ENCODE assay signal across 14 mouse cellular contexts in the genomic region with DNA sequence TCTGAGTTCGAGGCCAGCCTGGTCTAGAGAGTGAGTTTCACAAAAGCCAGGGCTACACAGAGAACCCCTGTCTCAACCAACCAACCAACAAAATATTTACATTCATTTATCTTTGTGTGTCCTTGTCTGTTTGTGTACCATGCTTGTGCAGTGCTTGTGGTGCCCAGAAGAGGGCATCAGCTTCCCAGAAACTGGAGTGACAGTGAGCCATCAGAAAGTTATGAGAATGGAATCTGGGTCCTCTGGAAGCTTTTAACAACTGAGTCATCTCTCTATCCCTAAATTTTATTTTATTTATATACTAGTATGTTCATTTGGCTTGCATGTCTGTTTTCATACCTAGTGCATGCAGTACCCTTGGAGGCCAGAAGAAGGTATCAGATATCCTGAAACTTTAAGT. TPM values are rescaled to one million over a fixed set of nuclear protein-coding genes. Genes with fewer than 3 reads are reported as not detected.
DNase-seq lines count a peak whose midpoint lies in the region; ATAC-seq and TF ChIP-seq lines count a peak whose summit lies in the region.
"Had no signal": no experiment of that assay in that cellular context is flagged by ENCODE, and none has a peak within 500 bp of the region (broad histone marks: within the 10 kb centered on the region; RNA-seq: fewer than 3 reads in every experiment).

No protein-coding gene starts in this region.

- H3K9me3 ChIP-seq in midbrain, postnatal 0 days (ENCODE audit: low read length), result no peaks in the 10 kb centered on the region
- no peaks in the 10 kb centered on the region for H3K9me3 ChIP-seq in midbrain, embryonic 16.5 days (replicated peaks; ENCODE audit: control insufficient read depth, low read length, poor library complexity, severe bottlenecking)
- H3K9me3 ChIP-seq in heart, embryonic 12.5 days (replicated peaks), result no peaks in the 10 kb centered on the region
- H3K9me3 ChIP-seq: embryonic facial prominence, embryonic 15.5 days; limb, embryonic 12.5 days; midbrain, embryonic 15.5 days had no signal

- intact Hi-C loops in heart, adult 2 months (cut with DNase I), result loop anchor here (5.0 kb wide), 1 partner anchor 90 kb away; a partner anchor contains a TSS
- intact Hi-C loops in heart, postnatal 25 days (cut with DNase I), result loop anchor here (10.0 kb wide), 1 partner anchor 88 kb away; a partner anchor contains a TSS

- 87% methylated on average over 1 of the region's 1 CpGs for WGBS in heart, adult 2 months
- 94% methylated on average over 1 of the region's 1 CpGs for WGBS in midbrain, postnatal 0 days
- 96% methylated on average over 1 of the region's 1 CpGs for WGBS in midbrain, embryonic 16.5 days
- 88% methylated on average over 1 of the region's 1 CpGs for WGBS in bone marrow, adult 2 months
- WGBS in heart, embryonic 12.5 days, result 90% methylated on average over 1 of the region's 1 CpGs

- H3K36me3 ChIP-seq in heart, adult 2 months (ENCODE audit: control insufficient read depth, insufficient read depth, low read length), result no peaks in the 10 kb centered on the region
- H3K36me3 ChIP-seq in midbrain, postnatal 0 days (ENCODE audit: insufficient read depth, low read length), result no peaks in the 10 kb centered on the region
- H3K36me3 ChIP-seq in midbrain, embryonic 16.5 days (ENCODE audit: control insufficient read depth, insufficient read depth, low read length), result no peaks in the 10 kb centered on the region
- 0 out of 2 replicates have a peak, but pooled peaks cover under 1% of the 10 kb centered on the region for H3K36me3 ChIP-seq in heart, embryonic 12.5 days
- H3K36me3 ChIP-seq: midbrain, embryonic 15.5 days had no signal

- H3K4me3 ChIP-seq in heart, adult 2 months, result no peak overlapping the region
- no peak overlapping the region for H3K4me3 ChIP-seq in midbrain, postnatal 0 days (ENCODE audit: low read depth, low read length)
- no peak overlapping the region for H3K4me3 ChIP-seq in midbrain, embryonic 16.5 days (ENCODE audit: low read depth, low read length)
- H3K4me3 ChIP-seq in bone marrow, adult 2 months (replicated peaks; ENCODE audit: control insufficient read depth, low read depth, low read length), result no peak overlapping the region
- H3K4me3 ChIP-seq in heart, embryonic 12.5 days, result no peak overlapping the region
- H3K4me3 ChIP-seq: embryonic facial prominence, embryonic 15.5 days; limb, embryonic 12.5 days; midbrain, embryonic 15.5 days had no signal

- peak; percentile 43 for TF ChIP-seq CTCF in heart, adult 2 months (IDR thresholded peaks at IDR 0.05)
- TF ChIP-seq CTCF in midbrain, postnatal 0 days (IDR thresholded peaks at IDR 0.05), result peak; percentile 35
- peak; percentile 46; the same call in 1 of the 2 replicates for TF ChIP-seq CTCF in bone marrow, adult 2 months (IDR thresholded peaks at IDR 0.05; ENCODE audit: control insufficient read depth, insufficient read depth, low read length)

- TF ChIP-seq POLR2A in heart, adult 2 months (IDR thresholded peaks at IDR 0.05; ENCODE audit: insufficient read depth, low read depth, low read length), result no peak
- no peak for TF ChIP-seq POLR2A in bone marrow, adult 2 months (IDR thresholded peaks at IDR 0.05; ENCODE audit: borderline replicate concordance, control insufficient read depth, low read depth, low read length)

- H3K27me3 ChIP-seq in heart, adult 2 months (ENCODE audit: control insufficient read depth, insufficient read depth, low read length), result no peaks in the 10 kb centered on the region
- no peaks in the 10 kb centered on the region for H3K27me3 ChIP-seq in midbrain, postnatal 0 days (ENCODE audit: insufficient read depth, low read length)
- H3K27me3 ChIP-seq in midbrain, embryonic 16.5 days (ENCODE audit: control insufficient read depth, insufficient read depth, low read depth, low read length), result no peaks in the 10 kb centered on the region
- H3K27me3 ChIP-seq in heart, embryonic 12.5 days (replicated peaks), result no peaks in the 10 kb centered on the region
- H3K27me3 ChIP-seq: embryonic facial prominence, embryonic 15.5 days; limb, embryonic 12.5 days; midbrain, embryonic 15.5 days had no signal

- no peak for ATAC-seq in midbrain, postnatal 0 days (ENCODE audit: low FRiP score)
- no peak for ATAC-seq in midbrain, embryonic 16.5 days
- no peak for ATAC-seq in heart, embryonic 12.5 days (ENCODE audit: insufficient number of reproducible peaks, low FRiP score)
- ATAC-seq: midbrain, embryonic 15.5 days had no signal

- no peak for TF ChIP-seq EP300 in heart, adult 2 months (IDR thresholded peaks at IDR 0.05; ENCODE audit: insufficient read depth, low read depth, low read length)

- no peak overlapping the region for H3K9ac ChIP-seq in heart, adult 2 months (ENCODE audit: low read depth, low read length)
- H3K9ac ChIP-seq in midbrain, postnatal 0 days (replicated peaks; ENCODE audit: low read length, poor library complexity, severe bottlenecking), result no peak overlapping the region
- H3K9ac ChIP-seq in midbrain, embryonic 16.5 days (ENCODE audit: low read depth, low read length), result no peak overlapping the region
- no peak overlapping the region for H3K9ac ChIP-seq in heart, embryonic 12.5 days
- H3K9ac ChIP-seq: embryonic facial prominence, embryonic 15.5 days; limb, embryonic 12.5 days; midbrain, embryonic 15.5 days had no signal

- H3K4me2 ChIP-seq in midbrain, postnatal 0 days (ENCODE audit: low read depth, low read length, poor library complexity, severe bottlenecking), result no peak overlapping the region
- no peak overlapping the region for H3K4me2 ChIP-seq in midbrain, embryonic 16.5 days (ENCODE audit: low read length)
- no peak overlapping the region for H3K4me2 ChIP-seq in heart, embryonic 12.5 days
- H3K4me2 ChIP-seq: embryonic facial prominence, embryonic 15.5 days; limb, embryonic 12.5 days; midbrain, embryonic 15.5 days had no signal

- no peaks in the 10 kb centered on the region for H3K79me2 ChIP-seq in heart, adult 2 months (replicated peaks; ENCODE audit: control insufficient read depth, insufficient read depth, low read length)

- H3K27ac ChIP-seq in heart, adult 2 months, result no peak overlapping the region
- H3K27ac ChIP-seq in midbrain, postnatal 0 days (ENCODE audit: low read depth, low read length), result no peak overlapping the region
- H3K27ac ChIP-seq in midbrain, embryonic 16.5 days (ENCODE audit: low read length), result no peak overlapping the region
- H3K27ac ChIP-seq in bone marrow, adult 2 months (ENCODE audit: control insufficient read depth, insufficient read depth, low read depth, low read length, poor library complexity), result no peak overlapping the region
- no peak overlapping the region for H3K27ac ChIP-seq in heart, embryonic 12.5 days (ENCODE audit: poor library complexity, severe bottlenecking)
- H3K27ac ChIP-seq: embryonic facial prominence, embryonic 15.5 days; limb, embryonic 12.5 days; midbrain, embryonic 15.5 days had no signal

- peaks cover 3% of the 10 kb centered on the region; the same call in 1 of the 2 replicates for H3K4me1 ChIP-seq in heart, adult 2 months (ENCODE audit: control insufficient read depth, insufficient read depth, low read length)
- H3K4me1 ChIP-seq in midbrain, postnatal 0 days (ENCODE audit: insufficient read depth, low read length), result peaks cover 12% of the 10 kb centered on the region
- peaks cover 14% of the 10 kb centered on the region for H3K4me1 ChIP-seq in midbrain, embryonic 16.5 days (ENCODE audit: control insufficient read depth, insufficient read depth, low read length)
- peaks cover 1% of the 10 kb centered on the region for H3K4me1 ChIP-seq in bone marrow, adult 2 months (ENCODE audit: control insufficient read depth, insufficient read depth, low read length)
- H3K4me1 ChIP-seq in heart, embryonic 12.5 days (replicated peaks), result peaks cover 15% of the 10 kb centered on the region

- DNase-seq in heart, adult 2 months, result no peak
- DNase-seq in heart, postnatal 25 days (ENCODE audit: low spot score), result no peak
- no peak for DNase-seq in midbrain, postnatal 0 days (ENCODE audit: low spot score)
- peak; percentile 12 to 25 for DNase-seq in thymus, postnatal 36 days
- no peak for DNase-seq in cerebellum, postnatal 4 days (ENCODE audit: low spot score in 2 of 2)
- DNase-seq: gastrocnemius, postnatal 10 days; heart, postnatal 4 days had no signal

RNA-seq across cellular contexts. Expression of a gene that starts 2.0 kb away (rescaled TPM):
- 1 to 10 TPM; 3.5 TPM for total RNA-seq in heart, adult 2 months (2021)
- 1.6 and 2.4 TPM in 2 replicates for polyA plus RNA-seq in heart, adult 2 months (2012; rRNA removed)
- 1 to 10 TPM; 3.2 to 3.4 TPM for total RNA-seq in heart, postnatal 25 days (2021)
- 31.0 and 33.2 TPM in 2 replicates for total RNA-seq in midbrain, postnatal 0 days (2014; rRNA removed)
- polyA plus RNA-seq in midbrain, postnatal 0 days (2015; fragmentation: Nextera tagmentation; extraction: Ambion mirVana), result 36.3 and 42.6 TPM in 2 replicates
- 40.8 and 41.3 TPM in 2 replicates for polyA plus RNA-seq in midbrain, embryonic 16.5 days (2015; fragmentation: Nextera tagmentation; extraction: Ambion mirVana)
- 8.5 and 9.6 TPM in 2 replicates for polyA plus RNA-seq in bone marrow, adult 2 months (2011; ENCODE audit: insufficient read depth, insufficient read length, low replicate concordance, missing spikeins)
- 14.1 and 14.2 TPM in 2 replicates for polyA plus RNA-seq in heart, embryonic 12.5 days (2016; fragmentation: Nextera tagmentation; extraction: Ambion mirVana)

RNA-seq across cellular contexts. Expression of a gene that starts 19.2 kb away (rescaled TPM):
- total RNA-seq in heart, adult 2 months (2021), result under 1 TPM in 1 of 2 experiments, not detected in 1; 0.57 TPM
- polyA plus RNA-seq in heart, adult 2 months (2012; rRNA removed), result not detected in 2 replicates
- under 1 TPM; 0.65 to 0.95 TPM for total RNA-seq in heart, postnatal 25 days (2021)
- total RNA-seq in midbrain, postnatal 0 days (2014; rRNA removed), result 0.49 and 5.0 TPM in 2 replicates
- 0.32 and 0.48 TPM in 2 replicates for polyA plus RNA-seq in midbrain, postnatal 0 days (2015; fragmentation: Nextera tagmentation; extraction: Ambion mirVana)
- 0.79 TPM in 1 of 2 replicates, not detected in the other for polyA plus RNA-seq in midbrain, embryonic 16.5 days (2015; fragmentation: Nextera tagmentation; extraction: Ambion mirVana)
- polyA plus RNA-seq in bone marrow, adult 2 months (2011; ENCODE audit: insufficient read depth, insufficient read length, low replicate concordance, missing spikeins), result 6.9 and 9.7 TPM in 2 replicates
- 0.63 TPM in 1 of 2 replicates, not detected in the other for polyA plus RNA-seq in heart, embryonic 12.5 days (2016; fragmentation: Nextera tagmentation; extraction: Ambion mirVana)
- polyA plus RNA-seq: embryonic facial prominence, embryonic 15.5 days; stomach, embryonic 14.5 days had no signal

RNA-seq across cellular contexts. Expression of a gene that starts 40.8 kb away (rescaled TPM):
- under 1 TPM; 0.50 to 0.61 TPM for total RNA-seq in heart, adult 2 months (2021)
- 0.53 and 0.62 TPM in 2 replicates for polyA plus RNA-seq in heart, adult 2 months (2012; rRNA removed)
- under 1 TPM; 0.10 to 0.20 TPM for total RNA-seq in heart, postnatal 25 days (2021)
- not detected in 2 replicates for total RNA-seq in midbrain, postnatal 0 days (2014; rRNA removed)
- polyA plus RNA-seq in midbrain, postnatal 0 days (2015; fragmentation: Nextera tagmentation; extraction: Ambion mirVana), result 0.20 and 0.43 TPM in 2 replicates
- 0.13 and 0.29 TPM in 2 replicates for polyA plus RNA-seq in midbrain, embryonic 16.5 days (2015; fragmentation: Nextera tagmentation; extraction: Ambion mirVana)
- not detected in 2 replicates for polyA plus RNA-seq in bone marrow, adult 2 months (2011; ENCODE audit: insufficient read depth, insufficient read length, low replicate concordance, missing spikeins)
- polyA plus RNA-seq in heart, embryonic 12.5 days (2016; fragmentation: Nextera tagmentation; extraction: Ambion mirVana), result 0.22 and 0.37 TPM in 2 replicates
- total RNA-seq: heart, postnatal 4 days had no signal

Comparison
In these comparisons a context has a peak if more than half of its experiments do, and no peak if none do; other contexts are left out.
1. DNase-seq: peak in thymus, postnatal 36 days (2 of 2); none in heart, adult 2 months (0 of 2), heart, postnatal 25 days (single experiment), midbrain, postnatal 0 days (single experiment) and cerebellum, postnatal 4 days (0 of 2).
2. Peak in every context shown above with its lines, with median percentiles within 50 percentile points of each other: CTCF ChIP-seq.